Mouse (Mus musculus): ENCODE results near the gene Prpf4.

GRCm38 (mm10) chr4:62379724-62380381 lies 28.7 kb upstream of the Prpf4 start:
- TF ChIP-seq GATA1 (IDR thresholded peaks at IDR 0.05; ENCODE audit: borderline replicate concordance, low read length) (no peak), FLI1 (IDR thresholded peaks at IDR 0.05; ENCODE audit: low read length) (no peak)

Data from megakaryocyte, embryonic 14.5 days (primary cell).